Mouse (Mus musculus) neural tube, embryonic 10.5 days (tissue): ENCODE measurements around the gene Chil4.

Source experiments
- DNase-seq: peaks from one replicate; pipeline ENCODE4 v3.0.0-alpha.2; 2017; ENCODE audit warnings: low spot score; ENCODE audit errors: extremely low spot score

The Chil4 gene

GRCm38 (mm10) chr3:106170522-106171053, 48.7 kb downstream of the Chil4 start:
- no peak for DNase-seq

- DNase-seq = no peak
Measured at GRCm38 (mm10) chr3:106167464-106167863, 51.8 kb downstream of the Chil4 start, which contains the start of gene Chil3. TSS of gene Chil3 (minus strand) at chr3:106167564.

GRCm38 (mm10) chr3:106154413-106154812, 64.9 kb downstream of the Chil4 start:
- DNase-seq = no peak
